Comparison of ENCODE assay signal across 8 mouse cellular contexts in the genomic region with DNA sequence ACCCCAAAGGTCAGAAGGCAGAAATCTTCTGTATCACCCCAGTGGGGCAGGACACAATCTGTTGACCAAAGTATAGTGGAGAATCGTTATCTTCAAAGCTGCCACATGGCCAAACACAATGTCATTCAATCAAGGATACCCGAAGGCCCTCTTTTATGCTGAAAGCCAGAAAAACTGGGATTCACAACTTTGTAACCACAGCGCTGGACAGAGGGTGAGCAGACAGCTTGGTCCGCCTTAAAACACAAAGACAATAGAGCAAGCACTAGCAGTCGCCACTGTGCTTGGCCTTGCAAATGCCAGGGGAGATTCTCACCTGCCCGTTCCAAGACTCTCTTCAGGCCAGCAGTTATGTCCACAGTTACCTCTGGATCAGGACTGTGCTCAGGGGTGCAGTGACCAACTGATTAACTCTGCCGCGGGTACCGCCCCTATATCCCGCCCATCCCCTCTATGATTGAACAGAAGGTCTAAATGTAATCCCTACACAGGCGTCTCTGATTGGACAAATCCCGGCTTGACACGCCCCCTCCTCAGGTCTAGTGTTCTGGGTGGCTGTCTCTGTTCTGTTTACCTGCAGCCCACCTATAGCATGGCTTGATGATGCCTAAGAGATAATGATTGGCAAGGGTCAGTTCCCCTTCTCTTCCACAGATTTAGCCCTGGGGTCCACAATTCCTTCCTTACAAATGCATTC. TPM values are rescaled to one million over a fixed set of nuclear protein-coding genes. Genes with fewer than 3 reads are reported as not detected.
DNase-seq lines count a peak whose midpoint lies in the region; ATAC-seq lines count a peak whose summit lies in the region.
"Not testable (repeated sequence)": the region's sequence is repeated elsewhere in the genome, so short reads cannot be mapped to it uniquely, and the experiment has no call there.

No protein-coding gene starts in this region.

- peak overlapping the region; percentile 40 for H3K4me3 ChIP-seq in forebrain, embryonic 13.5 days
- H3K4me3 ChIP-seq in limb, embryonic 12.5 days (replicated peaks), result peak overlapping the region; percentile 38

- DNase-seq in A20 (ENCODE audit: low read depth, low spot score), result peak; percentile 85
- DNase-seq in cerebellum, adult 18-20 months, result peak; percentile 87 to 90
- DNase-seq in heart, postnatal 10 days, result peak; percentile 2 to 54
- DNase-seq in kidney, postnatal 14 days, result peak; percentile 66
- peak; percentile 83 for DNase-seq in right cerebral cortex, adult 18-20 months

- not testable (repeated sequence) for H3K4me1 ChIP-seq in forebrain, embryonic 13.5 days; limb, embryonic 12.5 days (replicated peaks)

- not testable (repeated sequence) for H3K9me3 ChIP-seq in forebrain, embryonic 13.5 days (replicated peaks); limb, embryonic 12.5 days

- peak overlapping the region; percentile 52 for H3K4me2 ChIP-seq in forebrain, embryonic 13.5 days
- peak overlapping the region; percentile 48 for H3K4me2 ChIP-seq in limb, embryonic 12.5 days

- not testable (repeated sequence) for H3K36me3 ChIP-seq in forebrain, embryonic 13.5 days (ENCODE audit: poor library complexity, severe bottlenecking); limb, embryonic 12.5 days

- intact Hi-C loops in heart, postnatal 10 days (cut with DNase I), result not testable (repeated sequence)

- not testable (repeated sequence) for H3K27ac ChIP-seq in forebrain, embryonic 13.5 days; limb, embryonic 12.5 days

- peak; percentile 100 for ATAC-seq in forebrain, embryonic 13.5 days
- peak; percentile 98 for ATAC-seq in limb, embryonic 12.5 days (ENCODE audit: insufficient number of reproducible peaks, insufficient read depth, low FRiP score, low TSS enrichment, low read depth)
- ATAC-seq in megakaryocyte-erythroid progenitor cell, adult 5-6 weeks (replicated peaks; ENCODE audit: low FRiP score, low TSS enrichment, poor library complexity, severe bottlenecking), result peak; percentile 85

- not testable (repeated sequence) for H3K27me3 ChIP-seq in forebrain, embryonic 13.5 days; limb, embryonic 12.5 days

- 0 out of 2 replicates have a peak overlapping the region, but pooled peaks have one; percentile 40 for H3K9ac ChIP-seq in forebrain, embryonic 13.5 days
- H3K9ac ChIP-seq in limb, embryonic 12.5 days (replicated peaks), result not testable (repeated sequence)

- WGBS in forebrain, embryonic 13.5 days, result 22% methylated on average over 13 of the region's 13 CpGs
- WGBS in limb, embryonic 12.5 days, result 30% methylated on average over 13 of the region's 13 CpGs

RNA-seq across cellular contexts. Expression of a gene that starts 17.6 kb away (rescaled TPM):
- polyA plus RNA-seq in forebrain, embryonic 13.5 days (2015; fragmentation: Nextera tagmentation; extraction: Ambion mirVana), result 96.8 and 112 TPM in 2 replicates
- 1 to 10 TPM; 1.9 to 5.9 TPM for total RNA-seq in heart, postnatal 10 days (2021)
- polyA plus RNA-seq in limb, embryonic 12.5 days (2016; fragmentation: Nextera tagmentation; extraction: Ambion mirVana), result 91.2 and 96.7 TPM in 2 replicates
- total RNA-seq in megakaryocyte-erythroid progenitor cell, adult 5-6 weeks (2014; fragmentation: Nextera tagmentation), result not detected in 2 replicates
- 7.2 TPM in 1 of 2 replicates, not detected in the other for total RNA-seq in megakaryocyte-erythroid progenitor cell, adult 5-6 weeks (2017)

RNA-seq across cellular contexts. Expression of a gene that starts 18.9 kb away (rescaled TPM):
- polyA plus RNA-seq in forebrain, embryonic 13.5 days (2015; fragmentation: Nextera tagmentation; extraction: Ambion mirVana), result 9.0 and 10.2 TPM in 2 replicates
- total RNA-seq in heart, postnatal 10 days (2021), result 1 to 10 TPM in 1 of 2 experiments, under 1 TPM in 1; 0.67 to 1.0 TPM
- 6.9 and 9.4 TPM in 2 replicates for polyA plus RNA-seq in limb, embryonic 12.5 days (2016; fragmentation: Nextera tagmentation; extraction: Ambion mirVana)
- total RNA-seq in megakaryocyte-erythroid progenitor cell, adult 5-6 weeks (2014; fragmentation: Nextera tagmentation), result 1.2 and 3.9 TPM in 2 replicates
- 1.6 TPM in 1 of 2 replicates, not detected in the other for total RNA-seq in megakaryocyte-erythroid progenitor cell, adult 5-6 weeks (2017)

RNA-seq across cellular contexts. Expression of a gene that starts 18.9 kb away (rescaled TPM):
- polyA plus RNA-seq in forebrain, embryonic 13.5 days (2015; fragmentation: Nextera tagmentation; extraction: Ambion mirVana), result 41.2 and 54.6 TPM in 2 replicates
- 1 to 10 TPM in 1 of 2 experiments, under 1 TPM in 1; 0.91 to 1.2 TPM for total RNA-seq in heart, postnatal 10 days (2021)
- 36.9 and 38.8 TPM in 2 replicates for polyA plus RNA-seq in limb, embryonic 12.5 days (2016; fragmentation: Nextera tagmentation; extraction: Ambion mirVana)
- 4.0 TPM in 1 of 2 replicates, not detected in the other for total RNA-seq in megakaryocyte-erythroid progenitor cell, adult 5-6 weeks (2014; fragmentation: Nextera tagmentation)
- 7.0 and 13.2 TPM in 2 replicates for total RNA-seq in megakaryocyte-erythroid progenitor cell, adult 5-6 weeks (2017)

RNA-seq across cellular contexts. Expression of a gene that starts 30.6 kb away (rescaled TPM):
- not detected in 2 replicates for polyA plus RNA-seq in forebrain, embryonic 13.5 days (2015; fragmentation: Nextera tagmentation; extraction: Ambion mirVana)
- total RNA-seq in heart, postnatal 10 days (2021), result not detected
- not detected in 2 replicates for polyA plus RNA-seq in limb, embryonic 12.5 days (2016; fragmentation: Nextera tagmentation; extraction: Ambion mirVana)
- total RNA-seq in megakaryocyte-erythroid progenitor cell, adult 5-6 weeks (2014; fragmentation: Nextera tagmentation), result not detected in 2 replicates
- not detected in 2 replicates for total RNA-seq in megakaryocyte-erythroid progenitor cell, adult 5-6 weeks (2017)

RNA-seq across cellular contexts. Expression of a gene that starts 35.2 kb away (rescaled TPM):
- polyA plus RNA-seq in forebrain, embryonic 13.5 days (2015; fragmentation: Nextera tagmentation; extraction: Ambion mirVana), result 192 and 222 TPM in 2 replicates
- total RNA-seq in heart, postnatal 10 days (2021), result not detected
- polyA plus RNA-seq in limb, embryonic 12.5 days (2016; fragmentation: Nextera tagmentation; extraction: Ambion mirVana), result 42.2 and 46.5 TPM in 2 replicates
- not detected in 2 replicates for total RNA-seq in megakaryocyte-erythroid progenitor cell, adult 5-6 weeks (2014; fragmentation: Nextera tagmentation)
- not detected in 2 replicates for total RNA-seq in megakaryocyte-erythroid progenitor cell, adult 5-6 weeks (2017)

Comparison
In these comparisons a context has a peak if more than half of its experiments do, and no peak if none do; other contexts are left out.
1. DNase-seq: peak in every context shown above with its lines; median percentile 88 in cerebellum, adult 18-20 months; 85 in A20; 83 in right cerebral cortex, adult 18-20 months; 66 in kidney, postnatal 14 days; 28 in heart, postnatal 10 days.